Mouse (Mus musculus) MN1 (cell line): ENCODE data around the gene Med24.
A peak's percentile ranks its signal among the peaks of the same experiment; 100 is the strongest.
"Not testable (repeated sequence)": the region's sequence is repeated elsewhere in the genome, so short reads cannot be mapped to it uniquely, and the experiment has no call there.

Source experiments
- DNase-seq: peaks from one replicate; pipeline ENCODE4 v3.0.0-alpha.2; 2016; ENCODE audit warnings: low spot score

Gene Med24

GRCm38 (mm10) chr11:98745932-98746853, 17.0 kb upstream of the Med24 start:
- no peak for DNase-seq

DNA sequence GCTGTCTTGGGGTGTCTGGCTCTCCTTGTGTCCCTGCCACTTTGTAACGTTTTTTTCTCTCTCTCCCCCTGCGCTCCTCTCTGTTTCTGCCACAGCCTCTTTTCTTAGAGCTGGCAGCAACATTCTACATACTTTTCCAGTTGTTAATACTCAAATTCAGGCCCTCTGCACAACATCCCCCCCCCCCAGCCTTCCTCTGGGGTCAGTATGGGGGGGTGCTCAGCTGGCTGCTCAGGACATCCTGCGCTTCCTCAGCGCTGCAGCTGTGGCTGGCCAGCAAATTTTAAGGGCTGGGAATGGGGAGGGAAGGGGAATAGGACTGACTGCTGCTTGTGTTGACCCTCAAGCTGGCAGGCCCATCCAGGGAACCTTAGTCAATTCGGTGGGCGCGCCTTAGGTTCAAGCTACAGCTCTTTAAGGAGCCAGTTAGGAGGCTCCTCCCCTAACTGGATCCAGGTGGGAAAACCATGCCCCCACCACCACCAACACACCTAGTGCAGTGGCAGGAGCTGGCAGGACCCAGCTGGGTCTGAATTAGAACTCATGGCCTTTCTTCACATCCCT, 15.3 kb upstream of the Med24 start:
- DNase-seq = no peak

GRCm38 (mm10) chr11:98743655-98744345, 14.6 kb upstream of the Med24 start:
- DNase-seq = peak; percentile 56

DNA sequence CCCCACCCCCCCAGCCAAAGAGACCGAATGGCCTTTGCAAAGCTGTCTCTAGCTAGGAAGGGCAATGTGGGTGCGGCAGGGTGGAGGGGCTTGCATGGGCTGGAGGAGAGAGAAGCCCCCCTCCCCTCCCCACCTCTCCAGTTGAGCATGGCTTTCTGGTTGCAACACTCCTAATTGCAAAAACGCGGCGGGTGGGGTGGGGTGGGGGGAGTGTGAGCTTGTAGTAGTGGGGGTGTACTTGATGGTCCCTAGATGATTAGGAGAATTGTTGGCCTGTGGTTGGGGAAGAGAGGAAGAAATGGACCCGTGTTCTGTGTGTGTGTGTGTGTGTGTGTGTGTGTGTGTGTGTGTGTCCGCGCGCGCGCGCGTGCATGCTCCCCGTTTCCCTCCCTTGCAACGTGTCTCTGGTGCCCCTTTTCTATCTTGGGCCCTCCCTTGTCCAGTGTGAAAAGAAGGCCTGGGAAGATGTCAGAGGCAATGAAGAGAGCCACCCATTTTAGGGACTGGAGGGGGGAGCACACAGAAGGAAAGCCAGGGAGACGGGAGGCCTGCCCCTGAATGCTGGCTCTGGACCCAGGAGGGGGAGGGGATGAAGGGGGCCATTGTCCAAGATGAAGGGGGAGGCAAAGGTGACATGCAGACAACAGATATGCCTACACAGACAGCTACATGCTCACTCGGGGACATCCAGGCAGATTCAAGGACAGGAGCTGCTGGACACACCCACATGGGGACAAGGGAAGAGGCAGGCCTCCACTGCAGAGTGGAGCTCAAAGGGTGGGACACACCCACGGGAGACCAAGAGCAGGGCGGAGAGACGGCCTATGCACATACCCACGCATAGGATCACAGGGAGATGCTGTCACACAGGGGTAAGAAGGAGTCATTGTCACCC, 13.4 kb upstream of the Med24 start:
- DNase-seq = no peak

GRCm38 (mm10) chr11:98741622-98742396, 12.6 kb upstream of the Med24 start:
- peak; percentile 81 for DNase-seq

- DNase-seq = peak; percentile 36
Observed at GRCm38 (mm10) chr11:98741051-98741620, 11.9 kb upstream of the Med24 start.

DNA sequence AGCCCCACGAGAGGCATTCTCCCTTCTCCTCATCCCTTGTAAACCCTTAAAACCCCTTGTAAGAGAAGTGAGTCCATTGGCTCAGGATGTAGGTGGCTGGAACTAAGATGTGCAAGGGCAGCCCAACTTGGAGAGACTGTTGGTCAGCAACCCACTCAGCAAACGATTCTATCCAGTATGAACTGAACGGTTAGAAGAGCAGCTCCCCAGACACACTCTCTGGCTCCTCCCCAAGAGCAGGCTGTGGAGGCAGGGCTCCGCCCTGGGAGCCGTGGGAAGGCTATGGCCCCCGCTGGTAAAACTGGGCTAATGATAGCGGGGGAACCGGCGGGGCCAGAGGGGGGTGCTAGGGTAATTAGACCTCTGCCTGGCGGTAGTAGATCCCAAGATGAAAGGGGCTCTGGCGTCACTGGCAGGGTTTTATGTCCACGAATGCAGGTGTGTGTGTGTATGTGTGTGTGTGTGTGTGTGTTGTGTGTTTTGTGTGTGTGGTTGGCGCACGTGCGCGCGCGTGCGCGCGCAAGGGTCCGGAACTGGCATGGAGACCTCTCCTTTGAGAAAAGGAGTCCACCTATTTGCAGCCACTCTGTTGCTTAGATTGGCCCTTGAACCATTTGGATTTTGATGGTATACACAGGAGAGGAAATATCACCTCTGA, 11.3 kb upstream of the Med24 start, which contains the start of gene Thra:
TSS of gene Thra (plus strand) at position 246 of the 658 bp plus-strand sequence.
- peak; percentile 82 for DNase-seq

GRCm38 (mm10) chr11:98740026-98740392, 10.8 kb upstream of the Med24 start:
- peak; percentile 55 for DNase-seq

- DNase-seq = no peak
Observed at GRCm38 (mm10) chr11:98738925-98739324, 9.7 kb upstream of the Med24 start.

DNA sequence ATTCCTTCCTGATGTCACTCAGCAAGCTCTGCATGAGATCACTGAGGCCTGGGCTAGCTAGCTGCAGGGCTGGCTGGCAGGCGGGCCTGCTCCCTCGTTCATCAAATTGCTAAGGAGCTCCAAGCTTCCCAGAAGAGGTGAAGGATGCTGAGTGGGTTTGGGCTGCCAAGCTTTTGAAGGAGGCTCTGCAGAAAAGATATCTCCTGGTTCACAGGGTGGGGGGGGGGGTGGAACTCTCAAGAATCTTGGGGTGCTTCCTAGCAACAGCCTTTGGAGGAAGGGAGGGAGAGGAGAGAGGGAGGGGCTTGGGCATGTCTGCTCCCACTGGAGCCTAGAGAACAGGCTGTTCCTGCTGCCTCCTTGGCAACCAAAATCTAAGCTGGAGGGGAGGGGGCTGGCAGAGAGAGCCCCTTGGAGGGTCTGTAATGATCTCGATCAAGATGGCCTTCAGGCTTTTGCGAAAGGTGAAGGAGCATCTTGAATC, 9.2 kb upstream of the Med24 start:
- peak; percentile 36 for DNase-seq

DNA sequence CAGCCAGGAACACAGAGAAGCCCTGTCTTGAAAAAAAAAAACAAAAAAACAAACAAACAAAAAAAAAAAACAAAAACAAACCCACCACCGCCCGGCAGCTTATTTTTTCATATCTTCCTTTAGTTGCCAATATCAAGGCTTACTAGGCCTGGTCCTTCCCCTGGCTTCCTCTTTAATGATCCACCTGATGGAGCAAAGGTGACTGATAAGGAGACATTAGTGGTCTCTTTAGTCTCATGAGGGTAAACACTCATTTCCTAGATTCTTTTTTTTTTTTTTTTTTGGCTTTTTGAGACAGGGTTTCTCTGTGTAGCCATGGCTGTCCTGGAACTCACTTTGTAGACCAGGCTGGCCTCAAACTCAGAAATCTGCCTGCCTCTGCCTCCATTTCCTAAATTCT, 8.0 kb upstream of the Med24 start:
- DNase-seq = not testable (repeated sequence)

DNA sequence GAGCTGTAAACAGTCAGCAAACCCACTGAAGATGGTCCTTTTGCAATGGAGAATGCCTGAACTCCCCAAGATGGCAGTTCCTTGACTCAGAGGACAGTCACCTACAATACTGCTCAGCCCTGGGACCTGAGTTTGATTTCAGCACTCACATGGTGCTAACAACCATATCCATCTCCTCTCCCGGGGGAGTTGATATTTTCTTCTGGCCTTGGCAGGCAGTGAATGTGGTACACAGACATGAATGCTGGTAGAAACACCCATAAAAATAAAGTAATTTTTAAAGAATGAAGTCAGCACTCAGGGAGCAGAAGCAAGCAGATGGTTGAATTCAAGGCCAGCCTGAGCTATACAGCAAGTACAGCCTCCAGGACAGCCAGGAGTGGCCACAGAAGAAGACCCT, 6.9 kb upstream of the Med24 start:
- no peak for DNase-seq

DNA sequence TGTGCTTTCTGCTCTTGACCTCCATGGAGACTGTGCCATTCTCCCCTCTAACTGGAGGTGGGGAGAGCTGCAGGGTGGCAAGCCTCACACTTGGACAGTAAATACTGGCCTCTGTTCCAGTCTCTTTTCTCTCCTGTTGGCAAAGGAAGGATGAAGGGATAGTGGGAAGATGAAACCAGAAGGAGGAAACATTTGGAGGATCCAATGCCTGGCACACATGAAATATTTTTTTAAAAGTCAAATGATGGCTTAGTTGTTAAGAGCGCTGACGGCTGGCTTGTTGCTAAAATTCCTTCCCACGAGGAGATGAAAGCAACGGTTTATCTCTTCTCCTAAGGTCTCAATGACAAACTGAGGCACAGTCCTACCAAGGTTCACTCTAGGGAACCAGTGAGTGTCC, 5.9 kb upstream of the Med24 start:
- no peak for DNase-seq

DNA sequence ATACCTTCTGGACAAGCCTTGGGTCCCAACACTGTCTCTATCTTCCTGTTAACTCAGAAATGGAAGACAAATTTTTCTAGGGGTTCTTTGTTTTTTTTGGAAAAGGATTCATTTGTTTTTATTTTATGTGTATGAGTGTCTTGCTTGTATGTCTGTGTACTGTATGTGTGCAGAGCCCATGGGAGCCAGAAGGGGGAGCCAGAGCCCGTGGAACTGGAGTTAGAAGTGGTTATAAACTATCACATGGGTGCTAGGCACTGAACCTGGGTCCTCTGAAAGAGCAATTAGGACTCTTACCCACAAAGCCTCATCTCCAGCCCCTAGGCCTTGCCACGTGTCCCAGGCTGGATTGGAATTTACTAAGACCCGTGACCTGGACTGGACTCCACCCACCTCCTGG, 4.8 kb upstream of the Med24 start:
- DNase-seq = no peak

GRCm38 (mm10) chr11:98731134-98731533, 1.9 kb upstream of the Med24 start:
- DNase-seq = peak; percentile 74

DNA sequence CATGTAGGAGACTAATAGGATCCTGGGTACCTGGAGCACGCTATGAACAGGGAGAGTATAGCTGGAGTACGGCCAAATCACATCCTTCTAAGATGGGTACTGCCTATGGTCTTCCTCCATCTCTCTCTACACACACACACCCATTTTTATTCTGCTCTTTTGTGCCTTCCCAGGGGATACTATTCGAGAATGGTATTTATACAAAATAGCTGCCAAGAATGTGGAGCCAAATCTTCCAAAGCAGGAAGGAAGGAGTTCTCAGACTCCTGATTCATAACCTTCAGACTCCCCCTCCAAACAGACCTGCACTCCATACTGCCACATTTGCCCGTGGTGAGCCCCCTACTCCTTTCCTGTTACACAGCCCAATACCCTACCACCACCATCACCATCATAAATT, 1.5 kb upstream of the Med24 start:
- peak; percentile 36 for DNase-seq

- DNase-seq = no peak
Observed at GRCm38 (mm10) chr11:98725926-98726506, 3.2 kb downstream of the Med24 start.

GRCm38 (mm10) chr11:98723098-98723497, 6.1 kb downstream of the Med24 start:
- DNase-seq = no peak

GRCm38 (mm10) chr11:98721458-98722226, 7.6 kb downstream of the Med24 start:
- DNase-seq = peak; percentile 42
